Mouse (Mus musculus) heart, embryonic 12.5 days (tissue): ENCODE results near the gene Rbms3. TPM values are rescaled to one million over a fixed set of nuclear protein-coding genes. Genes with fewer than 3 reads are reported as not detected.

ENCODE experiments used
- ATAC-seq: fragments of 200-750 bp; cut with Nextera tagmentation; 2 replicates; pipeline ENCODE4 v1.8.0; 2017; ENCODE audit warnings: moderate TSS enrichment, moderate library complexity; ENCODE audit not compliant: insufficient number of reproducible peaks, low FRiP score
- H3K27ac ChIP-seq: fragments of 300-500 bp; sonication (generic); 2 replicates; pipeline ENCODE4 v1.5.1; 2016; ENCODE audit warnings: mild to moderate bottlenecking, moderate library complexity; ENCODE audit not compliant: poor library complexity, severe bottlenecking
- H3K27me3 ChIP-seq: fragments of 300-500 bp; sonication (generic); replicated peaks from 2 replicates; pipeline ENCODE4 v1.6.1; 2016; ENCODE audit warnings: mild to moderate bottlenecking, moderate library complexity
- H3K36me3 ChIP-seq: fragments of 300-500 bp; sonication (generic); 2 replicates; pipeline ENCODE4 v1.6.1; 2016; ENCODE audit warnings: mild to moderate bottlenecking, moderate library complexity
- H3K4me1 ChIP-seq: fragments of 300-500 bp; sonication (generic); replicated peaks from 2 replicates; pipeline ENCODE4 v1.6.1; 2016; ENCODE audit warnings: mild to moderate bottlenecking
- H3K4me2 ChIP-seq: fragments of 300-500 bp; sonication (generic); 2 replicates; pipeline ENCODE4 v1.6.1; 2016; ENCODE audit warnings: mild to moderate bottlenecking, moderate library complexity
- H3K4me3 ChIP-seq: fragments of 300-500 bp; sonication (generic); 2 replicates; pipeline ENCODE4 v1.5.1; 2016; ENCODE audit warnings: mild to moderate bottlenecking
- H3K9ac ChIP-seq: fragments of 300-500 bp; sonication (generic); 2 replicates; pipeline ENCODE4 v1.6.1; 2016; ENCODE audit warnings: mild to moderate bottlenecking, moderate library complexity
- H3K9me3 ChIP-seq: fragments of 300-500 bp; sonication (generic); replicated peaks from 2 replicates; pipeline ENCODE4 v1.6.1; 2016; ENCODE audit warnings: mild to moderate bottlenecking, moderate library complexity
- WGBS: fragments of 180-500 bp; shearing (Covaris S2); methylation state at CpG from one replicate; pipeline ENCODE4 v1.1.7; 2016; 5-methylcytosine and 5-hydroxymethylcytosine counted together
- polyA plus RNA-seq: library from polyadenylated mRNA; unstranded; fragments of >200 nt; fragmentation: Nextera tagmentation; extraction: Ambion mirVana; gene quantifications from 2 replicates; pipeline ENCODE4 v1.2.1, GENCODE M21; 2016

Gene Rbms3
- polyA plus RNA-seq, 1 experiment from 2014 or later = 42.2 TPM

DNA sequence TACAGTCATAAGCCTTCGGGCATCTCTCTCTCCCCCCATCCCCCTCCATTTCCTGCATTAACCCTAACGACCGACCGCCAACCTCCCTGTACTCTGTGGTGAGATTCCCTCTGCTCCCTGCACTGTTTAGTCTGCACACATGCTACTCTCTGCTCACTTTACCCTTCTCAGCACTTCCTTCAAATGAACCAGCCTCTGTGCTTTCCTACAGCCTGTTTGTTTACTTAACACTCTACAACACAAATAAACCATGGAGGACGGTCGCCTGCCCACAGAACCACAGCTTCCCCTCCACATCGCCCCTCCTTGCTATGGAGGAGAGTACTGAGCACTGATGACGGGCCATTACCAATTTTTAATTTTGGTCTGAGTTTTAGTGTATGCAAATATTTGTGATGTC, 552.9 kb downstream of the Rbms3 start:
- Histone ChIP-seq H3K9me3 (0 out of 2 replicates have a peak, but pooled peaks cover 5% of the 10 kb centered on the region), H3K27ac (peak overlapping the region; percentile 25; the same call in 1 of the 2 replicates), H3K4me3 (no peak overlapping the region), H3K9ac (no peak overlapping the region), H3K4me1 (peaks cover 29% of the 10 kb centered on the region), H3K27me3 (no peaks in the 10 kb centered on the region), H3K36me3 (peaks cover 4% of the 10 kb centered on the region; the same call in 1 of the 2 replicates), H3K4me2 (no peak overlapping the region)
- no peak for ATAC-seq
- 42% methylated on average over 8 of the region's 8 CpGs for WGBS

DNA sequence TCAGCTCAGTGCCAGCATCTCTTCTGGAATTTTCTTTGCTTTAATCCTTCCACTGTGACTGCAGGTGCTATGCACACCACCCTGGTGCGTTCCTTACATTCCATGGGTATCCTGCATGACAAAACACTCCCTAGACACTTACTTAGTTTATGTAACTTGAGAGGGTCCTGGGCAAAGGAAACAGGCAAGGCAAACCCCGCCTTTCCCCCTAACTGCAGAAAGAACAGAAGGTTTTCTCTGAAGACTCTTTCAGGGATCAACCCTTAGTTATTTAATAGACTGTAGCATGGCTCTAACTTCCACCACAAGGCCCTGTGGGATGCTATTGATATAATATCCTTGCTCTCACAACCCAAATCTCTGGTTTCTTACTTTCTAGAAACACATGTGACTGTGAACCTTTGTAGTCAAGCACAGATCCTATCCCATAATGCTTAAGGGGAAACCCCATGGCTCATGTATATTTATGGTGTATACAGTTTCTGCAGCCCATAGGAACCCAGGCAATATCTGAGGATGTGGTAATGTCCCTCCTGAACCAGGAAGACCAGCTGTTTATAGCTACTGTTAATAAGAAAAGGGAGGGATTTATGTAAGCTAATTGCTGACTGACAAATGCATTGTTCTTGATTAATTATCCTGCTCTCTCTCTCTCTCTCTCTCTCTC, 557.1 kb downstream of the Rbms3 start:
- Histone ChIP-seq H3K27ac (peak overlapping the region; percentile 52; the same call in 1 of the 2 replicates), H3K4me2 (no peak overlapping the region), H3K9ac (no peak overlapping the region), H3K4me3 (no peak overlapping the region), H3K36me3 (peaks cover 6% of the 10 kb centered on the region), H3K4me1 (peaks cover 23% of the 10 kb centered on the region), H3K9me3 (0 out of 2 replicates have a peak, but pooled peaks cover 3% of the 10 kb centered on the region), H3K27me3 (no peaks in the 10 kb centered on the region)
- no peak for ATAC-seq
- 19% methylated on average over 2 of the region's 2 CpGs for WGBS

DNA sequence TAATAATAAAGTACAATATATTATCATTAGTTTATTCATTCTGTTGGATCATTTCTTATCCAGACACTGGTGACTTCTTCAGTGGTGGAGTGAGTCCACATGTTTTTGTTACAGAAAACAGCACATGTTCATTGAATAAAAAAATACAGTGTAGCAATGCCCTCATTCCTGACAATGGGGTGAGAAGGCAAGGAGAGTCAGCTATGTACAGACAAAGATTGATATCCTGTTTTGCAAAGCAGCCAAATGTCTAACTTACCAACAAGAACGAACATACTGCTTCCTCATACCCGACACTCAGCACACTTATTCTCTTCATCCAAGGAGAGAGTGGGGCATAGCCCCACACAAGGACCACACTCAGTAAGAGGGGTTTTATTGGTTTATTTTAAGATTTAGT, 559.1 kb downstream of the Rbms3 start:
- 0 out of 2 replicates have a peak, but pooled peaks cover 5% of the 10 kb centered on the region for H3K9me3 ChIP-seq
- peaks cover 9% of the 10 kb centered on the region for H3K36me3 ChIP-seq
- no peak overlapping the region for H3K4me3 ChIP-seq
- ATAC-seq = no peak
- 72% methylated on average over 2 of the region's 2 CpGs for WGBS
- no peak overlapping the region for H3K4me2 ChIP-seq
- H3K27me3 ChIP-seq = no peaks in the 10 kb centered on the region
- H3K27ac ChIP-seq = no peak overlapping the region
- H3K9ac ChIP-seq = no peak overlapping the region
- peaks cover 17% of the 10 kb centered on the region for H3K4me1 ChIP-seq

DNA sequence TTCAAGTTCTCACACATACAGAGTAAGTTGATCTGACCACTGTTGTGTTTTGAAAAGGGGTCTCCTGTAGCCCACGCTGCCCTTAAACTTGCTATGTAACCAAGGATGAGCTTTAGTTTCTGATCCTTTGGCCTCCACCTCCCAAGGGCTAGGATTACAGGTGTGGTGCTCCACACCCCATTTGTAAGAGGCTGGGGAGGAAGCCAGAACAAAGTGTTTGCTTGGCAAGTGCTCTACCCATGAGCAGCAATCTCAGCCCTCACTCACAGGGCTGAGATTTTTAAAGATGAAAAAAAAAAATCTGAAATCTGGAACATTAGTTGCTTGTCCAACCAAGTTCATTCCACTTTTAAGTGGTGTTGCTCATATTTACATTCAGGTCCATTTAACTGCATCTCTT, 560.5 kb downstream of the Rbms3 start:
- H3K9me3 ChIP-seq = 0 out of 2 replicates have a peak, but pooled peaks cover 5% of the 10 kb centered on the region
- no peak for ATAC-seq
- WGBS = 81% methylated on average over 1 of the region's 1 CpGs
- H3K36me3 ChIP-seq = peaks cover 9% of the 10 kb centered on the region
- no peak overlapping the region for H3K27ac ChIP-seq
- H3K4me3 ChIP-seq = no peak overlapping the region
- no peak overlapping the region for H3K9ac ChIP-seq
- no peak overlapping the region for H3K4me2 ChIP-seq
- no peaks in the 10 kb centered on the region for H3K27me3 ChIP-seq
- H3K4me1 ChIP-seq = peaks cover 17% of the 10 kb centered on the region

- Histone ChIP-seq H3K4me1 (peaks cover 6% of the 10 kb centered on the region), H3K4me3 (no peak overlapping the region), H3K9me3 (0 out of 2 replicates have a peak, but pooled peaks cover 5% of the 10 kb centered on the region), H3K4me2 (no peak overlapping the region), H3K27ac (no peak overlapping the region), H3K36me3 (peaks cover 9% of the 10 kb centered on the region), H3K9ac (no peak overlapping the region), H3K27me3 (no peaks in the 10 kb centered on the region)
- WGBS = 83% methylated on average over 11 of the region's 11 CpGs
- no peak for ATAC-seq
Measured at GRCm38 (mm10) chr9:117067703-117068419, 561.9 kb downstream of the Rbms3 start.

DNA sequence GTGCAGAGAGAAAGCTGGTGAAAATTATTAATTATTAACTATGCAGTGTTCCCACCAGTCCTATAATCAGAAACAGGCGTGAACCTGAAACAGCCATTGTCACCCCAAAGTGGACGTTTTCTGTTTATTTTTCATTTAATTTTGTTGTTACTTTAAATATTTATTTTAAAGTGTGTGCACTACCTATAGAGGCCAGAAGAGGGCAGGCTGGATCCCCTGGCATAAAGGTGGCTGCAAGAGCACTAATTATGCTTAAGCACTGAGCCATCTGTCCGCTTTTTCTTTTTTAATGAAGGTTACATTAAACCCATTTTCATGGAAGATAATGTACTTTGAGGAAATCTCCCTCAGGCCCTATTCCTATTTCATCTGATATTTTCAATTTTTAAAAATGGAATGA, 563.2 kb downstream of the Rbms3 start:
- no peak overlapping the region for H3K27ac ChIP-seq
- 0 out of 2 replicates have a peak, but pooled peaks cover 5% of the 10 kb centered on the region for H3K9me3 ChIP-seq
- no peak overlapping the region for H3K4me3 ChIP-seq
- no peaks in the 10 kb centered on the region for H3K27me3 ChIP-seq
- peaks cover 9% of the 10 kb centered on the region for H3K36me3 ChIP-seq
- H3K9ac ChIP-seq = no peak overlapping the region
- H3K4me1 ChIP-seq = 0 out of 2 replicates have a peak, but pooled peaks cover 2% of the 10 kb centered on the region
- WGBS = 74% methylated on average over 3 of the region's 3 CpGs
- no peak for ATAC-seq
- H3K4me2 ChIP-seq = no peak overlapping the region

- 91% methylated on average over 6 of the region's 6 CpGs for WGBS
- 0 out of 2 replicates have a peak, but pooled peaks cover 2% of the 10 kb centered on the region for H3K4me1 ChIP-seq
- no peak overlapping the region for H3K9ac ChIP-seq
- H3K36me3 ChIP-seq = peaks cover 9% of the 10 kb centered on the region
- 0 out of 2 replicates have a peak, but pooled peaks cover 5% of the 10 kb centered on the region for H3K9me3 ChIP-seq
- no peak overlapping the region for H3K27ac ChIP-seq
- H3K27me3 ChIP-seq = no peaks in the 10 kb centered on the region
- no peak overlapping the region for H3K4me2 ChIP-seq
- ATAC-seq = no peak
- H3K4me3 ChIP-seq = no peak overlapping the region
Measured at GRCm38 (mm10) chr9:117065601-117066000, 564.1 kb downstream of the Rbms3 start.

DNA sequence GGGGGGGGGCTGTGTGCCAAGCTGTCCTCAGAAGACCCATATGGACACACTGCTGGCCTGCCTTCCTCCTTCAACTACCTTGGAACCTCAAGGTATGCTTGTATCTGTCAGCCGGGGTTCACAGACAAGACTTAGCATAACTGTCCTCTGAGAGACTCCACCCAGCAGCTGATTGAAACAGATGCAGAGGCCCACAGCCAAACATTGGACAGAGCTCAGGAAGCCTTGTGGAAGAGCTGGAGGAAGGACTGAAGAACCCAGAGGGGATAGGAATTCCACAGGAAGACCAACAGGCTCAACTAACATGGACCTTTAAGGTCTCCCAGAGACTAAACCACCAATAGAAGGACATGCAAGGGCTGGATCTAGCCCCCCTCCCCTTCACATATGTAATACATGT, 570.1 kb downstream of the Rbms3 start:
- Histone ChIP-seq H3K9me3 (no peaks in the 10 kb centered on the region), H3K36me3 (peaks cover 4% of the 10 kb centered on the region; the same call in 1 of the 2 replicates), H3K4me2 (no peak overlapping the region), H3K9ac (no peak overlapping the region), H3K4me3 (no peak overlapping the region), H3K27me3 (no peaks in the 10 kb centered on the region), H3K4me1 (0 out of 2 replicates have a peak, but pooled peaks cover 2% of the 10 kb centered on the region), H3K27ac (no peak overlapping the region)
- 83% methylated on average over 1 of the region's 1 CpGs for WGBS
- ATAC-seq = no peak

GRCm38 (mm10) chr9:117059135-117059534, 570.6 kb downstream of the Rbms3 start:
- Histone ChIP-seq H3K9ac (no peak overlapping the region), H3K4me2 (no peak overlapping the region), H3K4me1 (0 out of 2 replicates have a peak, but pooled peaks cover 2% of the 10 kb centered on the region), H3K27ac (no peak overlapping the region), H3K27me3 (no peaks in the 10 kb centered on the region), H3K36me3 (peaks cover 4% of the 10 kb centered on the region; the same call in 1 of the 2 replicates), H3K9me3 (no peaks in the 10 kb centered on the region), H3K4me3 (no peak overlapping the region)
- ATAC-seq = no peak
- WGBS = 77% methylated on average over 6 of the region's 6 CpGs

GRCm38 (mm10) chr9:117051935-117052334, 577.8 kb downstream of the Rbms3 start:
- Histone ChIP-seq H3K4me2 (no peak overlapping the region), H3K9ac (no peak overlapping the region), H3K36me3 (peaks cover 13% of the 10 kb centered on the region; the same call in 1 of the 2 replicates), H3K9me3 (0 out of 2 replicates have a peak, but pooled peaks cover 2% of the 10 kb centered on the region), H3K4me1 (0 out of 2 replicates have a peak, but pooled peaks cover 4% of the 10 kb centered on the region), H3K27ac (no peak overlapping the region), H3K4me3 (no peak overlapping the region), H3K27me3 (no peaks in the 10 kb centered on the region)
- 87% methylated on average over 2 of the region's 2 CpGs for WGBS
- no peak for ATAC-seq

- Histone ChIP-seq H3K9me3 (0 out of 2 replicates have a peak, but pooled peaks cover 2% of the 10 kb centered on the region), H3K4me2 (no peak overlapping the region), H3K27ac (no peak overlapping the region), H3K4me1 (0 out of 2 replicates have a peak, but pooled peaks cover 4% of the 10 kb centered on the region), H3K27me3 (no peaks in the 10 kb centered on the region), H3K36me3 (peaks cover 9% of the 10 kb centered on the region; the same call in 1 of the 2 replicates), H3K9ac (no peak overlapping the region), H3K4me3 (no peak overlapping the region)
- no peak for ATAC-seq
- WGBS = 92% methylated on average over 1 of the region's 1 CpGs
Measured at GRCm38 (mm10) chr9:117048641-117049040, 581.1 kb downstream of the Rbms3 start.
